Mouse (Mus musculus) CH12F3 (cell line): ENCODE measurements at regions not wholly inside any gene's neighbourhood (a gene's known extent, or its start where the extent isn't known, plus 50 kb on each side); places are given as distances from the start of the nearest gene placed in this dataset.

Experiments
- in situ Hi-C: fragments of 300-500 bp; cut with MboI; formaldehyde crosslinking; loops from 2 replicates; pipeline ENCODE4 v1.14.3; 2020; ENCODE audit warnings: low sequenced_read_pairs

DNA sequence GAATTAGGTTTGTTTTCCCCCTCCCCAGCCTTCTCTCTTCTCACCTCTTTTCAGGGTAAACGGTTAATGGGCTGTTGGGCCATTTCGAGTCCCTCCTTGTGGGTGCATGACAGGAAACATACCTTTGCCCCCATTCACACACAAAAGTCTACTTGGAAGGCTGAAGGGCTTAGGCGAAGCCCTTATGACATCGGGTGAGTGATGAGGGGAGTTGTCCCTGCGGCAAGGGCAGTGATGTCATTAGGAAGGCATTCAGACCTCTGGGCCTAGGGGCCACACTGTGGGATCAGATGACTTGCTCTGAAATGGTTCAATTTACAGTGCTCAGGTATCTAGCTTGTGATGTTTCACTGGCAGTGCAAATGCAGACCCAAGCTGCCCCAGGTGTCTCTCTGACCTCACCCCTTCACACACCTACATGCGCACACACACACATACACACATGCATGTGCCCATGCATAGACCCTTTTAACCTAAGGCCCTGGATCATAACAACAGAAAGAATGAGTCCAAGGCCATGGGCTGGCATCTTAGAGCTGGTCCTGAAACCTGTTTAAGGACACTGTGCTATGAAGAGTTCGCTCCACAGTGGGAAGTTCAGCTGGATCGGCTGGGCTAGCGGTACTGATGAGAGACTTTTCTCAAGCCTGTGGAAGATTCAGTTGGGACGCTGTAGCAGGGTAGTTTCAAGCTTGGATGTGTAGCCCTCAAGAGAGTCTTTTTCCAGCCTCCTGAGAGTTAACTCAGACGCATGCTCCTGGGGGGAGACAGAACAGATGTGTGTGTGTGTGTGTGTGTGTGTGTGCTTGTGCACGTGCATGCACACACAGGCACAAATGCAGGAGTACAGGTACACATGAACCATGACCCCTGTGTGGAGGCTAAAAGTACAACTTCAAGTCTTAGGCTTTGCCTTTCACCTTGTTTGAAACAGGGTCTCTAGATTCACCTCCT, 298.8 kb downstream of the 1500009L16Rik start:
- in situ Hi-C loops, result no loop called here

DNA sequence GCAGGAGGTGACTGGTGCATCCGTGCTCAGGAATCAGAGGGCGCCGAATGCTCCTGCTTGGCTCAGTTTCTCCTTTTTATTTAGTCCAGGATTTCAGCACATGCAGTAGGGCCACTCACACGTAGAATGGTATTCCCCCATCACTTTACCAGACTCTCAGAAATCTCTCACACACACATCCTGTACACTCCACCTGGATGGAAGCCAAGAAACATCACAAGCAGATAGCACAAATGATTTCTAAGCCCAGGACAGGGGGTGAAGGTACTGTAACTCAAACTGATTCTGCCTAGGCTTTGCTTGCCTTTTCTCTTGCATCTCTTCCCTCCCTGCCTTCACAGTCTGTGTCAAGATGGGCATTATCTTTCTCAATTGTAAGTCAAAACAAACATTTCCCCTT, 301.6 kb downstream of the 1500009L16Rik start:
- in situ Hi-C loops, result no loop called here

DNA sequence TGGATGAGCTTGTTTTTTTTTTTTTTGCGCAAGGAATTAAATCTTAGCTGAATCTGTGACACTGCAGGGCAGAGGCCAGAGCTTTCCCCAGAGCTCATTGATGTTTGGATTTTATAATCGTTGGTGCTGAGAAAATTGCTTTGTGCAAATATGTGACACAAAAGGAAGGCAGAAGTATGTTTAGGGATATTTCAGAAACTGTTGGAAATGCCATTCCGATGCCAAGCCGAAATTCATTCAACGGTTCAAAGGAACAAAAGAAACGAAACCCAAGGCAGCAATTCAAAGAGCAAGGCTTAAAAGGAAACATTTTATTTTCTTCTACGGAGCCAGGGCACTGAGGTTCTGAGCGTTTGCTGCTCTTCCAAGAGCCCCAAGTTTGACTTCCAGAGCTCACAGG, 302.2 kb downstream of the 1500009L16Rik start:
- in situ Hi-C loops, result no loop called here

DNA sequence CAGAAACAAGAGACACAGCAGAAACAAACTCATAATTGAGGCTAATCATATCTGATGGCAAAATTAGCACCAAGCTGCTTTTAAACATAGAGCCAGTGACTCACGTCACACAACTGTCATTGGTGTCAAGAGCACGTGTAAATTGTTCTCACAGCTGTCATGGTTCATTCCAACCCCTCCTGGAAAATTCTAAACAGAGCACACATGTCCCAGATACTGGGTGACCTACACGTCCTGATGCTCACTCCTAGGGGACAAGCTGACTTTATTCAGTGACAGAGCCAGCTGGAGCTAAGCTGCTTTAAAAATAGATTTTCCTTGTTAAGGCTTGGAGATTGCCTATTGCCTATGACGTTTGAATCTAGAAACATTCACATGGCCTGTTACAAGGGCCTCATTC, 304.1 kb downstream of the 1500009L16Rik start:
- in situ Hi-C loops, result no loop called here

DNA sequence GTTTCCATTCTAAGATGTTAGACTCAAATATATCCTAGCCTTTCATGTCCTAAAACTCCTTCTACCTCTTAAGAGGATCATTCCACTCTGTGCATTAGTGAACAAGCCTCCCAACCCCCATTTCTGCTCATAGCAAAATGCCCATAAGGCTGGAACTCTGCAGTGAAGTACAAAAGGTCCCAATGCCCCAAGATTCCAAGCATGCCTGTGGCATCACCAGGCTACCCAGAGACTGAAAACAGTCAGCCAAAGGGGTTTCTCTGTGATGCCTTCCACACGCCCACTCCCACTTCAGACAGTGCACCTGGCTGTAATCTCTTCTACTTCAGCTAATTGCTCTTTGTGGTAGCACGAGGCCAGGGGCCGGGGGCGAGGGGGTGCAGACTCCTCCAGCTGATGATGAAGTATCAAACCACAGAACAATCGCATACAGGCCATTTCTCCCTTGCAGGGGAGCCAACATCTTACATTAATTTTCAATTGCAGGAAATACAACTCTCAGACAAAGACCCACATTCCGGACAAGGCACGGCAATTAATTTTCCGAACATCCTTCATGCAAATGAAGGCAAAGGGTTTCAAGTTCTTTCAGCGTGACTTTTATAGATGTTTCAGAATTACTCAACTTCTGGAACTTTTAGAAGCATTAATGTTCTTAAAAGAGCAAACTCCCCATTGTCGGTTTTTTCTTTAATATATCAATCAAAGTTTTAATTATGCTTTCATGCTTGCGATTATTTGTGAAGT, 313.6 kb downstream of the 1500009L16Rik start:
- in situ Hi-C loops, result no loop called here

DNA sequence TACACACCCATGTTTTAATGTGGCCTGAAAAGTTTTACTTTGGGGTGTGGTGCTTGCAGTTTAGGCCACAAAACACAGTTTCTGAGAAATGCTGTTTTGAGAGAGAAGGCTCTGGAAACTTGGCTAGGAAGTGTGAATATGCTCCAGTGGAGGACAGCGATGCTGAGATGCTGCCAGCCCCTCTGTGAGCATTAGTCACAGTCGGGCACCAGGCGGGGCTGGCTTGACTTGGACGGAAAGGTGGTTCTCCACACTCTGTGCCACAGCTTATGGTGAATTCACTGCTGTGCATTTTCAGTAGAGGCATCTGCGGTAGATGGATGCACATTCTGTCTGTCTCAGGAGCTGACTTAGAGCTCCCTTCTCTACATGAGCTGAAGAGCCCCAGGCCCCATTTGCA, 326.0 kb downstream of the 1500009L16Rik start:
- in situ Hi-C loops, result no loop called here

DNA sequence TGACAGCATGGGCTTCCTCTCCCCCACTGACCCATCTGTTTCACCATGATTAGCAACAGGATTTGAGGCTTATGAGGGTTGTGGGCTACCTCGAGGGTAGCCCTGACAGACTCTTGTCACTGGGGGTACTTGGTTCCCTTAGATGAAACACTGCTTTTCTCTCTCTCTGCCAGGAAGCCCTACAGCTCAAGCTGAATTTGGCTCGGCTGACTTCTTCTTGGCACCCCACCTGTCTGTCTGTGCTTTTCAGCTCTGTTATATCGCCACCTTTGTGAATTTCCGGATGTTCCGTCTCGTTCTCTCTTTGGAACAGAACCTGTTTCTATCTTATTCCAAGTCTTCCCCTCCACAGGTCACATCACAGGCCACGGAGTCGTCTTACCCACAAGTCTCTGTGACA, 330.0 kb downstream of the 1500009L16Rik start:
- in situ Hi-C loops, result no loop called here

DNA sequence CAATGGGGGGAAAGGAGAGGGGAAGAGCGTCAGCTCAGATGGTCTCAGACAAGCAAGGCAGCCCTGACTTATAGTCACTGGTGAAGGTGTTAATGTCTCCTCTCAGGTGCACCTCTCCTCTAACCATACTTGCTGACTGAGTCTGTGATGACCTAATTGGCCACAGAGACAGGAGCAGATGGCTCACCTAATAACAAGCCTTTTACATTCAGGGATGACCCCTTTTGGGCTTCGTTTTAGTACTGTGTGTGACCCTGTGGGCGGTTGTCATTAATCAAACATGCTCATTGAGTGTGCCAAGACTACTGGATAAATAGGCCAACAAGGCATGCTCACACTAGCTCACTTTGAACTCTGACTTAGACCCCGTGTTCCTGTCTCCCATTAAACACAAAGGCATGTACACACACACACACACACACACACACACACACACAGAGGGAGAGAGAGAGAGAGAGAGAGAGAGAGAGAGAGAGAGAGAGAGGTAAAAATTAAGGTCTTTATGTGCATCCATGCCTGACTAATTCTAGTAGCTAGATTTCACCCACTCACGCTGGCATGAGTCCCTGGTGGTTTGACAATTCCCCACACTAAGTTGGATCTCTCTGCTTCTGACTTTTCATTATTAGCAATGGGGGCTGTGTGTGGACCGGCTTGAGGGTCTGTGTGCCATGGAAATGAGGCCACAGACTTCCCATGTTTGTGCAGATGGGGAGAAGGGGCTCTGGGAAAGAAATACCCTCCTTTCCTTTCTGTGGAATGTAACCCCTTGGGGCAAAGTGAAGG, 332.1 kb downstream of the 1500009L16Rik start:
- in situ Hi-C loops, result no loop called here

DNA sequence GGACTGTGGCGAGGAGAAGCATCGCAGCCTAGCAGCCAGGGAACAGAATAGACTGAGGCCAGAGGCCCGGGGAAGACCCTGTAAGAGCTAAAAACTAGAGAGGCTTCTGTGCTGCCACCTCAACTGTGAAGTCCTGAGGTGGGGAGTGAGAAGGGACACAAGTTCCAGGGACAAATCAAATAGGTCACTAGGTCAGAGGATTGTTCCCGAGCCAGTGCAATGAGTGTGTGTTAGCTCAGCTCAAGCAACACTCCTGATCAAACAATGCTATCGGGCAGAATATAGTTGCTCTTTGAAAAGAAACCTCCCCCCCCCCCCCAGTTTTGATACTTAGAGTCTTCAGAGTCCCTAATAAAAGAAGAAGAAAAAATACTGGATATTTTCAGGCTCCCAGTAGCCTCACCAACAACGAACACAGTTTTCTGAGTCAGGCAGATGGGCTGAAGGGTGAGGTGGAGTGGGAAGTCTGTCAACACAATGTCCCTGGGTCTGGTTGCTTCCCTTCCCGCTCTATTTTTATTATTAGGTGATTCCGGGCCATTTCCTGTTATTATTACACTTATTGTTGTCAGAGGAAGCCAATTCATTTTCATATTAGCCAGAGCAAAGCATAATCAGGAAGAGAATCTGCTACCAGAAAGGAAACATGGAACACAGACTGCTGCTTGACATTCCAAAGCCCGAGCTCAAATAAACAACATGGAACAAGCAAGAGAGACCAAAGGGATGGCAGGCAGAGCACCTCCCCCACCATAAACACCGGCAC, 332.9 kb downstream of the 1500009L16Rik start:
- in situ Hi-C loops, result no loop called here

DNA sequence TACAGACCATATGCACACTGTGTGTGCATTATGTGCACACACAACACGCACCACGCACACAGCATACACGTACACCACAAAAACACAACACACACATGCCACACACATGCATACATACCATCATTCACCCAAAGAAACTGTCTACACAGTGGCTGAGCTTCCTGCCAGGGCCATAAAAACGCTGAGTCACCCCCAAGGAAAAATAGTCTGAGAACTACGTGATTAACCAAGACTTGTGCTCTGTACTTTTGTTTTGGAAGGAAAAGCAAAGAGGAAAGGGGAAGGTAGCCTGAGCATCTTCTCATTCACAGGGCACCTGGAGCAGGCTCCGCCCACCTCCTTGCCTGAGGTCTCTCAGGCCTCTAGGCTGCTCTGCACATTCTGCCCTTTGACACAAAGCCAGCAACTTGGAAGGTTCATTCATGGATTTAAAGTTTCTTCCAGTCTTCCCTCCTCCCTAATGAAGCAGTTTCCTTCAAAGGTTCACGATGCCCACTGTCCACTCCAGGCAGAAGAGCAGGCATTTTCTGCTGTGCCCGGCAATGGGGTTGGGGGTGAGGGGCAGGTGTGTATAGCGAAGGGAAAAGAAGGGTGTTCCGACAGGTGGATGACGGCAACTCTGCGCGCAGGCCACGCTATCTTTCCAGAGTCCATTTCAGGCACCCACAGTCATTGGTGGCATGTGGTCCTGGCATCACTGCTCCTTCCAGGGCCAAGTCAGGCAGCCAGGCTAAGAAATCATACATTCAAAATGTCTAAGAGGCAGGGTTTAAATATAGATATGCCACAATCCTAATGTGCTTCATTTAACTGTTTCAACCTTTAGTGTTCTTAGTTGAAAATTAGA, 333.9 kb downstream of the 1500009L16Rik start:
- in situ Hi-C loops, result no loop called here

DNA sequence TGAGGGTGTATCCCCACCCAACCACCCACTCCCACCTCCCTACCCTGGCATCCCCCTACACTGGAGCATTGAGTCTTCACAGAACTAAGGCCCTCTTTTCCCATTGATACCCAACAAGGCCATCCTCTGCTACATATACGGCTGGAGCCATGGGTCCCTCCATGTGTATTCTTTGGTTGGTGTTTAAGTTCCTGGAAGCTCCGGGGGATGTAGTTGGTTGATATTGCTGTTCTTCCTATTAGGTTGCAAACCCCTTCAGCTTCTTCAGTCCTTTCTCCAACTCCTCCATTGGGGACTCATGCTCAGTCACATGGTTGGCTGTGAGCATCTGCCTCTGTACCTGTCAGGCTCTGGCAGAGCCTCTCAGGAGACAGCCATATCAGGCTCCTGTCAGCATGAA, 335.6 kb downstream of the 1500009L16Rik start:
- in situ Hi-C loops, result no loop called here

DNA sequence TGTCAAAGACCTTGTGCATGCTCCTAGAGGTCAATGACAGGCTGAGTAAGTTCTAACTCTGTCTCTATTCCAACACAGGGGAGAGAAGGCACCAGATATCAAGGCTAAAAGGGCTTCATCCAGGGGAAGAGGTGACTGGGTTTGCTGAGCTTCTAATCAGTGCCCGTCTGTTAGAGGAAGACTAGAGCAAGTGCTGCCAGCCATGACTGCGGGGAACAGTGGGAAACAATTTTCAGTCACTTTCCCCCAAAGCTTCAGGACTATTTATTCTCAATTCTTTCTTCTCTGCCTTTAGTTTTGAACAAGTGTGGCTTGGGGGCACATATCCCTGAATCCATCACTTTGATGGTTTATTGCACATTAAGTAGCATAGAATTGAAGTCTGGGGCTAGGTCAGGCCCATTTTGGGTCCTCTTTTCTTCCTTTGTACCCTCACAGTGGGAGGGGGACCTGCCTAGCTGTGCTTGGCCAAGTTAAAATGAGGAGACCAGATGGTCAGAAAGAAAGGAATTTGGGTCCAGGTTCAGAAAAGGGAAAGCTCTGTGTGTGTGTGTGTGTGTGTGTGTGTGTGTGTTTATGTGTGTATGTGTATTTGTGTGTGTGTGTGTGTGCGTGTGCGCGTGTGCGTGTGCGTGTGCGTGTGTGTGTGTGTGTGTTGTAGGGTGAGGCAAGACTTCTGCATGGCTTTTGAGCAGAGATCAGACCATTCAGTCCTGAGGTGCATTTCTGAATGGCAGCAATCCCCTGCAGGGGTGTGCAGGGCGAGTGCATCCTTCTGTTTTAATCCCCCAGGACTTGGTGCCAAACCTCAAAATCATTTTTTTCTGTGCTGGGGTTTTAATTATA, 337.2 kb downstream of the 1500009L16Rik start:
- in situ Hi-C loops, result no loop called here

DNA sequence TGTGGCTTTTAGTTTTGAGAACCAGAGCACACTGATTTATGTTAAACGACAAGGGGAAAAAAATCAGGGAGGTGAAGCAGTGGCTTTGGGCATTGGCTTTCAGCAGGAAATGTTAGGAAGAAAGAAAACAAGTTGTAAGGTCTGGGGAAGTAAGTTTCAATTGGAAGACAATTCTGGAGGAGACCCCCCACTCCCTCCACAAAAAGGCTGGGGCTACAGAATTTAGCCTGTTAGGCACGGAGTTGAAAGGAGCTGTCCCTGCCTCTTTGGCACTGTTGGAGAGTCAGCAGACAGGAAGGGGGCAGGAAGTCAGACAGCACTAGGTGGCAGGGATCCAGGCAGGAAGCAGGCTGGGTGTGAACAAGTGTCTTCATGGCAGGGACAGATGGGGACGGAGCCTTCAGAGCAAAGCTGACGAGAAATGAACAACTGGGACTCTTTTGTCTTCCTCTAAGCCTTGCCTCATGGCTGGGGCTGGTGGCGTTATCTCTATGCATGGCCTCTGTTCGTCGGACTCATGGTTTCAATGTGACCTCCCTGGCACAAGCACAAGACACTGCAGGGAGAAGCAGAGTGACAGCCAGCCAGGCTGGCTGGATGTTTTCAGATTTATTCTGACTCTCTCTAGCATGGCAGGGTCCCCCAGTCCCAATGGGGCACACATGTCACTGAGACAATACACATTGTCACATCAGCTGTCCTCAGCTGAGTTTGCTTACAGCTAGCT, 338.0 kb downstream of the 1500009L16Rik start:
- in situ Hi-C loops, result no loop called here

DNA sequence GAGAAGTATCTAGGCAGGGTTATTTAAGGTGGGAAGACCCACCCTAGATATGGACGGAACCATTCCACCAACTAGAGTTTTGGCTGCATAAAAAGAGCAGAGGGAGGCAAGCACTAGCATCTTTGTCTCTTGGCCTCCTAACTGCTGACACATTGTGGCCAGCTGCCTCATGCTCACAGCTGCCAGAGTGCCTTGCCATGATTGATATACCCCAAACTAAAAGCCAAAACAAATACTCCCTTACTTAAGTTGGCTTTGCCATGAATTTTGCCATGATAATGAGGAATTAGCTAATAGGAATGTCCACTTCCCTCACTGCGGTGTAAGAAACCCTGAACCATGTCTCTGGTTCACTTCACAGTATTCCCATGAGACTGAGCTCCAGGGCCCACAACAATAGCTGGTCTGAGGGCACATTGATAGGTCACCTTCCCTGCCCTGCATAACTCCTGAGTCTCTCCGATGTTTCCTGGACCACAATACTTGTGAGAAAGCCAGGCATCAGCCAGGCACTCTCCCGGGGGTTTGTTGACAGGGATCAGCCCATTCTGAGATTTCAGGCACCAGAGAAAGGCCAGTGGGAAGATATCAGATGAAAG, 344.5 kb downstream of the 1500009L16Rik start:
- in situ Hi-C loops, result no loop called here

DNA sequence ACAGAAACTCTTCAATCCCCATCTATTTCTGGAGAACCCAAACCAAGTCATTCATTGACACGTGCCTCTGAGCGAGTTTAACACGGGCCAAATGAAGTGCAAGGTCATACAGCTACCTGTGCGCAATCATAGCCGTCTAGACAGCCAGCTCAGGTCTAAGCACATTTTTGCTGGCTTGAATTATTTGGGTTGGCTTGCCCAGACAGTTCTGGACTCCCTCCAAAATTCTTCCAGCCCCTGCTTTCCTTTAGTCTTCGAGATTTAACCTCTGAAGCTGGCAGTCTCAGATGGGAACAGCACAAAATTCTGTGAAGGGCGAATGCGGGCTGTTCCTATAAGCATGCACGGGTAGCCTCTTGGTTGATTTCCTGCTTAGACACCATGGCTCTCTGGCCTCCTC, 347.1 kb downstream of the 1500009L16Rik start:
- in situ Hi-C loops, result no loop called here

DNA sequence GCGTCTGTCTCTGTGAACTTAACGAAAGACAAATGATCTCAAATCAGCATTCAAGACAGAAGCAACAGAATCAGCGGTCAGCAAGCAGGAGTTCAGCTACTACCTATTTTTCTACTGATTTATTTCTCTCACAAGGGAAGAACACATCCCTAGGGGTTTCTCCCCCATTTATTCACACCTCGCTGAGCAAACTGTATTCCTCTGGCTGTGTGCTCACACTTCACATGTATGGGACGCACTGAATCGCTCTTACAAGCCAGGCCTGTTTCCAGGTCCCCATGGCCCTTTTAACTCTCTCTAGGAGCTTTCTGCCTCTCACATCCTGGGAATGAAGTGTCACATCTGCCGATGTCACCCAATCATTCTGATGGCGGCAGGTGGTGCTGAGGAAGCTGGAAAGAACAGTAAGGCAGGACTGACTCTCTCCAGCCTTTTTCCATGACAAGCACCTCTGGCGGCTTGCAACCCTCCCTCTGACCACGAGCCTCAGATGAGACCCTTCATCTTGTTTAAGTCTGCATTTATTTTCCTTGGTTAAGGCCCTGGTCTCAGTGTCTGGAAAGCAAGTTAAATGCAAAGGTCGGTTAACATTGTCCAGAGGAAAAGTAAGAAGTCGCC, 350.3 kb downstream of the 1500009L16Rik start:
- in situ Hi-C loops, result no loop called here

DNA sequence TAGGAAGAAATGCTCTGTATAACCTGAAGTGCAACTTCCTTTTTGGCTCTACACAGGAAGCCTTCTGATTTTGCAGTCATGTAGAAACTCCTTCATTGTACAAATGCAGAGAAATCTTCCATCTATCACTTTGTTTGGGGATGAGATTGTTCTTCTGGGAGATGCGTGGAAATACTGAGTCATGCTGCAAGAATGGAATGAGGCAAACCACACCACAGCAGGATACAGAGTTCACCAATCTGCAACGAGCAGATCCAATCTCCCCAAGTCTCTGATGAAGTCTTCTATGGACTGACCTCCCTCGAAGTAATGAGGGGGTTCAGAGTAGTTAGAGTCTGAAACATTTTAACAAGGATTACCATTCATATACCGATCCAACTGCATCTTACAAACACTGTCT, 352.9 kb downstream of the 1500009L16Rik start:
- in situ Hi-C loops, result no loop called here
